ENCODE assay signal across 19 mouse cellular contexts in genomic region chr1:76717639-76718292, GRCm38 (mm10).
DNase-seq lines count a peak whose midpoint lies in the region; ATAC-seq and TF ChIP-seq lines count a peak whose summit lies in the region.
"Had no signal": no experiment of that assay in that cellular context is flagged by ENCODE, and none has a peak within 500 bp of the region (broad histone marks: within the 10 kb centered on the region; RNA-seq: fewer than 3 reads in every experiment).

No protein-coding gene starts in this region.

- no peak for ATAC-seq in hindbrain, embryonic 12.5 days (ENCODE audit: low FRiP score)
- ATAC-seq in hindbrain, postnatal 0 days: no peak
- peak; percentile 54 for ATAC-seq in forebrain, embryonic 14.5 days
- ATAC-seq in midbrain, embryonic 14.5 days (ENCODE audit: low FRiP score, low TSS enrichment): no peak
- no peak for ATAC-seq in liver, postnatal 0 days

- H3K9ac ChIP-seq in hindbrain, embryonic 12.5 days: no peak overlapping the region
- no peak overlapping the region for H3K9ac ChIP-seq in hindbrain, postnatal 0 days (replicated peaks; ENCODE audit: low read length)
- H3K9ac ChIP-seq in forebrain, embryonic 14.5 days (ENCODE audit: low read length): no peak overlapping the region
- H3K9ac ChIP-seq in midbrain, embryonic 14.5 days (replicated peaks; ENCODE audit: low read length): no peak overlapping the region
- H3K9ac ChIP-seq in liver, postnatal 0 days (replicated peaks): no peak overlapping the region

- no peak for TF ChIP-seq EP300 in liver, postnatal 0 days (IDR thresholded peaks at IDR 0.05; ENCODE audit: low read depth)

- H3K4me3 ChIP-seq in hindbrain, embryonic 12.5 days: no peak overlapping the region
- no peak overlapping the region for H3K4me3 ChIP-seq in hindbrain, postnatal 0 days (ENCODE audit: low read length)
- no peak overlapping the region for H3K4me3 ChIP-seq in forebrain, embryonic 14.5 days (ENCODE audit: low read depth, low read length)
- H3K4me3 ChIP-seq in midbrain, embryonic 14.5 days (replicated peaks; ENCODE audit: low read depth, low read length): no peak overlapping the region
- no peak overlapping the region for H3K4me3 ChIP-seq in liver, postnatal 0 days (ENCODE audit: low read depth, low read length)
- no peak overlapping the region for H3K4me3 ChIP-seq in layer of hippocampus, adult 2 months
- H3K4me3 ChIP-seq: gastrocnemius, adult 2 months; megakaryocyte, embryonic 14.5 days; myocyte had no signal

- H3K36me3 ChIP-seq in hindbrain, embryonic 12.5 days: no peaks in the 10 kb centered on the region
- no peaks in the 10 kb centered on the region for H3K36me3 ChIP-seq in hindbrain, postnatal 0 days (ENCODE audit: insufficient read depth, low read length)
- H3K36me3 ChIP-seq in forebrain, embryonic 14.5 days (ENCODE audit: control insufficient read depth, insufficient read depth, low read length): no peaks in the 10 kb centered on the region
- H3K36me3 ChIP-seq in midbrain, embryonic 14.5 days (ENCODE audit: control insufficient read depth, insufficient read depth, low read length): no peaks in the 10 kb centered on the region
- no peaks in the 10 kb centered on the region for H3K36me3 ChIP-seq in liver, postnatal 0 days (replicated peaks; ENCODE audit: insufficient read depth, low read length)

- TF ChIP-seq CTCF in hindbrain, postnatal 0 days (IDR thresholded peaks at IDR 0.05; ENCODE audit: low read depth): no peak
- no peak for TF ChIP-seq CTCF in liver, postnatal 0 days (IDR thresholded peaks at IDR 0.05; ENCODE audit: low read depth)
- no peak for TF ChIP-seq CTCF in layer of hippocampus, adult 2 months (conservative IDR thresholded peaks at IDR 0.05)

- H3K27ac ChIP-seq in hindbrain, embryonic 12.5 days: peak overlapping the region; percentile 55; the same call in 1 of the 2 replicates
- H3K27ac ChIP-seq in hindbrain, postnatal 0 days: no peak overlapping the region
- peak overlapping the region; percentile 27; the same call in 1 of the 2 replicates for H3K27ac ChIP-seq in forebrain, embryonic 14.5 days (ENCODE audit: low read depth, low read length)
- no peak overlapping the region for H3K27ac ChIP-seq in midbrain, embryonic 14.5 days (replicated peaks; ENCODE audit: low read depth, low read length)
- H3K27ac ChIP-seq in liver, postnatal 0 days (ENCODE audit: low read depth): no peak overlapping the region
- H3K27ac ChIP-seq in layer of hippocampus, adult 2 months: no peak overlapping the region
- H3K27ac ChIP-seq: gastrocnemius, adult 2 months; stomach, postnatal 0 days had no signal

- H3K27me3 ChIP-seq in hindbrain, embryonic 12.5 days: no peaks in the 10 kb centered on the region
- no peaks in the 10 kb centered on the region for H3K27me3 ChIP-seq in hindbrain, postnatal 0 days (ENCODE audit: insufficient read depth, low read length)
- H3K27me3 ChIP-seq in forebrain, embryonic 14.5 days (replicated peaks; ENCODE audit: control insufficient read depth, insufficient read depth, low read length): no peaks in the 10 kb centered on the region
- no peaks in the 10 kb centered on the region for H3K27me3 ChIP-seq in midbrain, embryonic 14.5 days (ENCODE audit: control insufficient read depth, insufficient read depth, low read length)
- no peaks in the 10 kb centered on the region for H3K27me3 ChIP-seq in liver, postnatal 0 days (ENCODE audit: insufficient read depth, low read length)
- H3K27me3 ChIP-seq: megakaryocyte, embryonic 14.5 days had no signal

- WGBS in hindbrain, embryonic 12.5 days: 54% methylated on average over 11 of the region's 11 CpGs
- 62% methylated on average over 11 of the region's 11 CpGs for WGBS in hindbrain, postnatal 0 days
- 20% methylated on average over 11 of the region's 11 CpGs for WGBS in forebrain, embryonic 14.5 days
- 35% methylated on average over 11 of the region's 11 CpGs for WGBS in midbrain, embryonic 14.5 days
- 80% methylated on average over 11 of the region's 11 CpGs for WGBS in liver, postnatal 0 days (ENCODE audit: insufficient replicate concordance)

- DNase-seq in hindbrain, postnatal 0 days (ENCODE audit: low spot score): no peak
- peak; percentile 13 for DNase-seq in embryo, embryonic 11 days
- DNase-seq in forebrain, embryonic 14.5 days (ENCODE audit: low spot score): peak; percentile 55
- peak; percentile 43 for DNase-seq in midbrain, embryonic 14.5 days
- no peak for DNase-seq in liver, postnatal 0 days
- DNase-seq in c-Kit-positive CD71-positive TER-119-positive erythroid progenitor cells, embryonic 14.5 days (ENCODE audit: low spot score): no peak
- DNase-seq in layer of hippocampus, adult 2 months (ENCODE audit: low spot score in 2 of 2): no peak
- DNase-seq: cerebellum, adult 8-10 months; gastrocnemius, adult 2 months; heart, postnatal 10 days; kidney, adult 2 months; kidney, postnatal 14 days; left cerebral cortex, postnatal 4 days; lung, adult 2 months had no signal

- H3K4me1 ChIP-seq in hindbrain, embryonic 12.5 days: peaks cover 8% of the 10 kb centered on the region; the same call in 1 of the 2 replicates
- no peaks in the 10 kb centered on the region; the same call in 1 of the 2 replicates for H3K4me1 ChIP-seq in hindbrain, postnatal 0 days (ENCODE audit: insufficient read depth, low read length)
- peaks cover 6% of the 10 kb centered on the region for H3K4me1 ChIP-seq in forebrain, embryonic 14.5 days (ENCODE audit: control insufficient read depth, insufficient read depth, low read length)
- peaks cover 7% of the 10 kb centered on the region; the same call in 1 of the 2 replicates for H3K4me1 ChIP-seq in midbrain, embryonic 14.5 days (ENCODE audit: control insufficient read depth, insufficient read depth, low read length)
- H3K4me1 ChIP-seq in liver, postnatal 0 days (ENCODE audit: insufficient read depth): no peaks in the 10 kb centered on the region
- H3K4me1 ChIP-seq: megakaryocyte, embryonic 14.5 days had no signal

- no peak overlapping the region for H3K4me2 ChIP-seq in hindbrain, embryonic 12.5 days (replicated peaks)
- no peak overlapping the region for H3K4me2 ChIP-seq in hindbrain, postnatal 0 days (ENCODE audit: low read depth, low read length)
- H3K4me2 ChIP-seq in forebrain, embryonic 14.5 days (ENCODE audit: low read length): no peak overlapping the region
- H3K4me2 ChIP-seq in midbrain, embryonic 14.5 days (ENCODE audit: low read length): no peak overlapping the region
- H3K4me2 ChIP-seq in liver, postnatal 0 days (ENCODE audit: low read depth, low read length): no peak overlapping the region
- H3K4me2 ChIP-seq: heart, embryonic 11.5 days had no signal

- no peaks in the 10 kb centered on the region for H3K9me3 ChIP-seq in hindbrain, embryonic 12.5 days (replicated peaks)
- no peaks in the 10 kb centered on the region for H3K9me3 ChIP-seq in hindbrain, postnatal 0 days (ENCODE audit: low read length)
- H3K9me3 ChIP-seq in forebrain, embryonic 14.5 days (replicated peaks; ENCODE audit: control insufficient read depth, low read length): no peaks in the 10 kb centered on the region
- no peaks in the 10 kb centered on the region for H3K9me3 ChIP-seq in midbrain, embryonic 14.5 days (ENCODE audit: control insufficient read depth, low read length)
- no peaks in the 10 kb centered on the region for H3K9me3 ChIP-seq in liver, postnatal 0 days (ENCODE audit: low read length)

Comparison
In these comparisons a context has a peak if more than half of its experiments do, and no peak if none do; other contexts are left out.
1. H3K27ac ChIP-seq: peak in hindbrain, embryonic 12.5 days (single experiment) and forebrain, embryonic 14.5 days (single experiment); none in hindbrain, postnatal 0 days (single experiment), midbrain, embryonic 14.5 days (single experiment), liver, postnatal 0 days (single experiment) and layer of hippocampus, adult 2 months (single experiment).
2. DNase-seq: peak in embryo, embryonic 11 days (single experiment), forebrain, embryonic 14.5 days (single experiment) and midbrain, embryonic 14.5 days (single experiment); none in hindbrain, postnatal 0 days (single experiment), liver, postnatal 0 days (single experiment), c-Kit-positive CD71-positive TER-119-positive erythroid progenitor cells, embryonic 14.5 days (single experiment) and layer of hippocampus, adult 2 months (0 of 2).